Mouse (Mus musculus): ENCODE results near the gene Gm28635. TPM values are rescaled to one million over a fixed set of nuclear protein-coding genes. Genes with fewer than 3 reads are reported as not detected.
A peak's percentile ranks its signal among the peaks of the same experiment; 100 is the strongest.
"Not testable (repeated sequence)": the region's sequence is repeated elsewhere in the genome, so short reads cannot be mapped to it uniquely, and the experiment has no call there.

Gm28635 gene
- polyA plus RNA-seq, 1 experiment from 2014 or later = not detected

- 85% methylated on average over 2 of the region's 2 CpGs for WGBS
- no peak for ATAC-seq (ENCODE audit: insufficient number of reproducible peaks, low FRiP score, low TSS enrichment, low read depth)
Observed at GRCm38 (mm10) chr2:84688080-84688844, 10.4 kb upstream of the Gm28635 start.

DNA sequence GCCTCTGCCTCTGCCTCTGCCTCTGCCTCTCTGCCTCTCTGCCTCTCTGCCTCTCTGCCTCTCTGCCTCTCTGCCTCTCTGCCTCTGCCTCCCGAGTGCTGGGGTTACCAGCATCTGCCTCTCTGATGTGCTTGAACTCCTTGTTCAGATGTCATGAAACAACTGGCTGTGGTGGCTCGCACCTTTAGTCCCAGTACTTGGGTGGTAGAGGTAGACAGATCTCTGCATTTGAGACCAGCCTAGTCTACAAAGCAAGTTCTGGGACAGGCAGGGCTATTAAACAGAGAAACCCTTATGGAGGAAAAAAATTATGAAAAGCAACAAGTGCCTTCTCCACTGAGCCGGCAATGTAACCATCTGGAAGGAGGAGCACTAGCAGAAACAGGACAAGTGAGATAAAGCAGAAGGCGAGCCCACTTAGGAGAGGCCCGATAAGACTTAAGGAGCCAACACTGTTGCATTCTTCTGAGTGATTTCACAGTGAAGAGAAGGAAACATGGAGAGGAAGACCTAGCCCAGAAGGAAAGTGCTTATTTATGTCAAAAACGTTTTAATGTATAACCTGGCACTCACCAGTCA lies 4.9 kb upstream of the Gm28635 start:
- H3K27ac ChIP-seq (replicated peaks) = no peak overlapping the region
- no peak for ATAC-seq (ENCODE audit: insufficient number of reproducible peaks, low FRiP score, low TSS enrichment, low read depth)
- H3K9me3 ChIP-seq (replicated peaks) = no peaks in the 10 kb centered on the region
- 83% methylated on average over 6 of the region's 6 CpGs for WGBS
- peaks cover 8% of the 10 kb centered on the region for H3K4me1 ChIP-seq
- no peak overlapping the region for H3K4me3 ChIP-seq (replicated peaks)
- no peaks in the 10 kb centered on the region for H3K27me3 ChIP-seq
- H3K36me3 ChIP-seq = peaks cover 45% of the 10 kb centered on the region
- no peak overlapping the region for H3K4me2 ChIP-seq (replicated peaks)
- no peak overlapping the region for H3K9ac ChIP-seq

More at GRCm38 (mm10) chr2:84688080-84688844, 10.4 kb upstream of the Gm28635 start:
- H3K27ac ChIP-seq (replicated peaks) = no peak overlapping the region
- H3K36me3 ChIP-seq = peaks cover 84% of the 10 kb centered on the region
- no peaks in the 10 kb centered on the region for H3K9me3 ChIP-seq (replicated peaks)
- H3K4me3 ChIP-seq (replicated peaks) = no peak overlapping the region
- H3K4me2 ChIP-seq (replicated peaks) = no peak overlapping the region
- H3K27me3 ChIP-seq = no peaks in the 10 kb centered on the region
- no peak overlapping the region for H3K9ac ChIP-seq
- no peaks in the 10 kb centered on the region for H3K4me1 ChIP-seq

DNA sequence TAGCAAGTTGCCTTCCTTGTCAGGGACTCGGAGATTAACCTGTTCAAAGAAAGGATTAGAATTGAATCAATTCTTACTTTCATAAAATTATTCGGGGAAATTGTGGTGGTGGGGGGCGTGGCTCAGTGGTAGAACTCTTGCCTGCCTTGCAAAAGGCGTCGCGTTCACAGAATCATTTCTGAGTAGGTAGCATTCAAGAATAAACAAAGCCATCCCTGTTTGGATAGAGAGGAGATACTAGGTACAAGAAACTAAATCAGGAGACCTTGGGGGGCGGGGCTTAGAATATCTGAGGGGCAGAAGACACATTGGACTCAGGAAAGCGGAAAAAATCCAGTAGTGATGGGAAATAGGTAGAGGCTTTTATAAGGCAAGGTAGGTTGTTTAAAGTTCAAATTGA lies 1.2 kb upstream of the Gm28635 start, which contains the start of gene Tmx2:
TSS of gene Tmx2 (minus strand) at position 125 of the 400 bp plus-strand sequence.
- no peak for ATAC-seq (ENCODE audit: insufficient number of reproducible peaks, low FRiP score, low TSS enrichment, low read depth)
- Histone ChIP-seq H3K36me3 (peaks cover 29% of the 10 kb centered on the region), H3K9me3 (replicated peaks) (no peaks in the 10 kb centered on the region), H3K27ac (replicated peaks) (peak within 1 kb of the TSS; percentile 74), H3K4me3 (replicated peaks) (peak within 1 kb of the TSS; percentile 73), H3K9ac (peak within 1 kb of the TSS; percentile 63), H3K4me1 (peaks cover 15% of the 10 kb centered on the region), H3K4me2 (replicated peaks) (peak within 1 kb of the TSS; percentile 59), H3K27me3 (no peaks in the 10 kb centered on the region)
- 15% methylated on average over 8 of the region's 8 CpGs for WGBS

GRCm38 (mm10) chr2:84677270-84677967 lies 422 bp downstream of the Gm28635 start:
- H3K27ac ChIP-seq (replicated peaks) = peak overlapping the region; percentile 45; the same call in 1 of the 2 replicates
- peak overlapping the region; percentile 29 for H3K9ac ChIP-seq
- peaks cover 15% of the 10 kb centered on the region for H3K4me1 ChIP-seq
- H3K4me3 ChIP-seq (replicated peaks) = peak overlapping the region; percentile 73
- ATAC-seq (ENCODE audit: insufficient number of reproducible peaks, low FRiP score, low TSS enrichment, low read depth) = peak; percentile 34; the same call in 1 of the 2 replicates
- H3K27me3 ChIP-seq = no peaks in the 10 kb centered on the region
- WGBS = 8% methylated on average over 22 of the region's 22 CpGs
- H3K9me3 ChIP-seq (replicated peaks) = no peaks in the 10 kb centered on the region
- peak overlapping the region; percentile 74 for H3K4me2 ChIP-seq (replicated peaks)
- peaks cover 37% of the 10 kb centered on the region for H3K36me3 ChIP-seq

DNA sequence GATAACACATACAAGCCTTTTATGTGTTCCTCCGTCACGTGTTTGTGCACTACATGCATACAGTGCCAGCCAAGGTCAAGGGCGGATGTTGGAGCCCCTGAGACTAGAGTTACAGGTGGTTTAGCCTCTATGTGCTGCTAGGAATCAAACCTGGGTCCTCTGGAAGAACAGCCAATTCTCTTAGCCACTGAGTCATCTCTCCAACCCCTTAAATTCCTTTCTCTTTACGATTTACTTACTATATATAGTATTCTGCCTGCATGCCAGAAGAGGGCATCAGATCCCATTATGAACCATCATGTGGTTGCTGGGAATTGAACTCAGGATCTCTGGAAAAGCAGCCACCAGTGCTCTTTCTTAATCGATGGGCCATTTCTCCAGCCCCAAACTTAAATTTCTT lies 6.3 kb downstream of the Gm28635 start:
- not testable (repeated sequence) for ATAC-seq (ENCODE audit: insufficient number of reproducible peaks, low FRiP score, low TSS enrichment, low read depth); H3K27me3 ChIP-seq; H3K9ac ChIP-seq; H3K4me3 ChIP-seq (replicated peaks); H3K9me3 ChIP-seq (replicated peaks); H3K27ac ChIP-seq (replicated peaks); H3K4me2 ChIP-seq (replicated peaks)
- Histone ChIP-seq H3K36me3 (peaks cover 47% of the 10 kb centered on the region), H3K4me1 (peaks cover 13% of the 10 kb centered on the region)
- 61% methylated on average over 4 of the region's 5 CpGs for whole genome bisulfite sequencing

- peak; percentile 94 for ATAC-seq (ENCODE audit: insufficient number of reproducible peaks, low FRiP score, low TSS enrichment, low read depth)
- Histone ChIP-seq H3K9ac (peak within 1 kb of the TSS; percentile 98), H3K36me3 (peaks cover 41% of the 10 kb centered on the region), H3K27ac (replicated peaks) (peak within 1 kb of the TSS; percentile 90), H3K9me3 (replicated peaks) (no peaks in the 10 kb centered on the region), H3K4me3 (replicated peaks) (peak within 1 kb of the TSS; percentile 87), H3K4me1 (peaks cover 13% of the 10 kb centered on the region), H3K27me3 (no peaks in the 10 kb centered on the region), H3K4me2 (replicated peaks) (peak within 1 kb of the TSS; percentile 61)
- under 1% methylated on average over 20 of the region's 20 CpGs for WGBS
Observed at GRCm38 (mm10) chr2:84670569-84670933, 7.3 kb downstream of the Gm28635 start, which contains the start of gene Selenoh. Gene Selenoh, minus strand, starts transcription at chr2:84670770.

DNA sequence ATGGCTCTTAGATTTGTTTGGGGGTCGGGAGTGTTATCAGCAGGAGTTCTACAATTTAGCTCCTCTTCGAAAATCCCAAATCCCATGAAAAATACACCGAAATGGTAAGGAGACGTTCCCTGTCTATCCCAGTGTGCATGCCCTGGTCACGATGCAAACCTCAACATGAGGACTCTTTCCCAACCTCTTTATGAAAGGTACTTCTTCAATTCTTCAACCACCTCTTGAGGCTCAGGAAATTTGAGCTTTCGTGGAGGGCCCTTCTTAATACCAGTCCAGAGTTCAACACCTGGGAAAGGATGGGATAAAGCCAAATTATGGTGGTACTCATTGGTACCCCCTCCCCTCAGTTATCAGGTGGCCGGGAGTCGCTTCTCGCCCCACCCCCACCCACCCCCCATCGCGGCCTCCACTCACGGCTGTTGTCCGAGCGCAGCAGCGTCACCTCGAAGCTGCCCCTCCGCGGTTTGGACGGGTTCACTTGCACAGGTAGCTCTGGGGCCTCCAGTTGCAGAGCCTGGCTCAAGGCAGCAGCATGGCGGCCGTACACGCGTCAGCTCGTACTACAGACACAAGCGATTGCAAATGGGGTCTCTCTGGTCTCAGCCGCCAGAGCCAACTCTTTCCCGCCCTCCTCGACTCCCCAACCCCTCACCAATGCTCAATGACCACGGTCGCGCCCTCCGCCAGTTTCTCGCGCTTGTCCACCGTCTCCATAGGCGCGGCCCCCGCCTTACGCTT lies 7.8 kb downstream of the Gm28635 start:
- Histone ChIP-seq H3K27ac (replicated peaks) (peak overlapping the region; percentile 90), H3K4me3 (replicated peaks) (peak overlapping the region; percentile 87), H3K27me3 (no peaks in the 10 kb centered on the region), H3K9ac (peak overlapping the region; percentile 98), H3K4me2 (replicated peaks) (peak overlapping the region; percentile 61), H3K9me3 (replicated peaks) (no peaks in the 10 kb centered on the region), H3K36me3 (peaks cover 38% of the 10 kb centered on the region), H3K4me1 (peaks cover 13% of the 10 kb centered on the region)
- WGBS = 2% methylated on average over 39 of the region's 39 CpGs
- peak; percentile 68 for ATAC-seq (ENCODE audit: insufficient number of reproducible peaks, low FRiP score, low TSS enrichment, low read depth)

DNA sequence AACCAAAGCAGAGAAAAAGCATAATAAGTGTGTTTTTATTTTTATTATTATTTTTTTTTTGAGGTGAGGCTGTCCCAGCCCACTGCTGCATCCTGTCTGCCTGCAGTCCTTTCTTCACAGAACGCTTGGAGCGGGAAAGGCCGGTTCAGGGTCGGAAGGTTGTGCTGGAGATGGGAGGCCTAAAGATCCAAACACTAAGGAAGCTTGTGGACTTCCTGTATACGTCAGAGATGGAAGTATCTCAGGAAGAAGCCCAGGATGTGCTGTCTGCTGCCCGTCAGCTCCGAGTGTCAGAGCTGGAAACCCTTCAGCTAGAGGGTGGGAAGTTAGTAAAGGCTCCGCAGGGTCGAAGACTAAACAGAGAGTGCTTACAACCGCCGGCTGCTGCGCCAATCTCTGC lies 11.8 kb downstream of the Gm28635 start:
- peaks cover 12% of the 10 kb centered on the region for H3K4me1 ChIP-seq
- H3K36me3 ChIP-seq = 0 out of 2 replicates have a peak, but pooled peaks cover 17% of the 10 kb centered on the region
- no peak overlapping the region for H3K27ac ChIP-seq (replicated peaks)
- no peak overlapping the region for H3K9ac ChIP-seq
- no peak for ATAC-seq (ENCODE audit: insufficient number of reproducible peaks, low FRiP score, low TSS enrichment, low read depth)
- 53% methylated on average over 12 of the region's 12 CpGs for WGBS
- no peaks in the 10 kb centered on the region for H3K27me3 ChIP-seq
- H3K4me3 ChIP-seq (replicated peaks) = no peak overlapping the region
- H3K4me2 ChIP-seq (replicated peaks) = no peak overlapping the region
- H3K9me3 ChIP-seq (replicated peaks) = no peaks in the 10 kb centered on the region

DNA sequence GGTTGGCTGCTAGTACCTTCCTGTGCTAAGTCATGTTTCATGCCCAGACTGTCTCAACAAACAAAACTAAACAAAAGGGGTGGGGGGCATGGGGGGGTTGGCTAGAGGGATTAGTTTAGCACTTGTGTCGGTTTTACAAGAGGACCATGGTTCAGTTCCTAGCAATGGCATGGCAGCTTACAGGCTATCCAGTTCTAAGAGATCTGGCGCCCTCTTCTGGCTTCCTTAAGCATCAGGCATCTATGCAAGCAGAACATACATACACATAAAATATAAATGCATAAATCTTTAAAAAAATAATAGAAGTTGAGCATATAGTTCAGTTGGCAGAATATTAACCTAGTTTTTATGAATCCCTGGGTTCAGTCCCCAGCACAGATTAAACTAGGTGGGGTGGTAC lies 15.0 kb downstream of the Gm28635 start:
- Histone ChIP-seq H3K27me3 (no peaks in the 10 kb centered on the region), H3K4me2 (replicated peaks) (no peak overlapping the region), H3K4me1 (no peaks in the 10 kb centered on the region), H3K36me3 (0 out of 2 replicates have a peak, but pooled peaks cover 3% of the 10 kb centered on the region), H3K27ac (replicated peaks) (no peak overlapping the region), H3K9ac (no peak overlapping the region), H3K9me3 (replicated peaks) (no peaks in the 10 kb centered on the region), H3K4me3 (replicated peaks) (no peak overlapping the region)
- WGBS = 33% methylated on average over 2 of the region's 2 CpGs
- ATAC-seq (ENCODE audit: insufficient number of reproducible peaks, low FRiP score, low TSS enrichment, low read depth) = no peak

GRCm38 (mm10) chr2:84660253-84660652 lies 17.6 kb downstream of the Gm28635 start:
- Histone ChIP-seq H3K4me3 (replicated peaks) (no peak overlapping the region), H3K27ac (replicated peaks) (no peak overlapping the region), H3K9ac (no peak overlapping the region), H3K9me3 (replicated peaks) (no peaks in the 10 kb centered on the region), H3K4me2 (replicated peaks) (no peak overlapping the region), H3K27me3 (no peaks in the 10 kb centered on the region), H3K36me3 (no peaks in the 10 kb centered on the region), H3K4me1 (no peaks in the 10 kb centered on the region)
- 67% methylated on average over 3 of the region's 3 CpGs for WGBS
- no peak for ATAC-seq (ENCODE audit: insufficient number of reproducible peaks, low FRiP score, low TSS enrichment, low read depth)

- Histone ChIP-seq H3K9ac (no peak within 1 kb of the TSS), H3K4me2 (replicated peaks) (no peak within 1 kb of the TSS), H3K4me1 (no peaks in the 10 kb centered on the region), H3K27me3 (no peaks in the 10 kb centered on the region), H3K27ac (replicated peaks) (no peak within 1 kb of the TSS), H3K36me3 (no peaks in the 10 kb centered on the region), H3K4me3 (replicated peaks) (no peak within 1 kb of the TSS), H3K9me3 (replicated peaks) (no peaks in the 10 kb centered on the region)
- WGBS = 93% methylated on average over 32 of the region's 32 CpGs
- ATAC-seq (ENCODE audit: insufficient number of reproducible peaks, low FRiP score, low TSS enrichment, low read depth) = no peak
Observed at GRCm38 (mm10) chr2:84658806-84659205, 19.0 kb downstream of the Gm28635 start, which contains the start of gene Btbd18. Gene Btbd18, plus strand, starts transcription at chr2:84659079.
